Mouse (Mus musculus): Measurements from ENCODE around the gene Slc1a2.

Slc1a2 gene

GRCm38 (mm10) chr2:102658163-102658660, at the start of gene Slc1a2:
Gene Slc1a2 (plus strand): TSS chr2:102658659.
- DNase-seq (ENCODE audit: low spot score in 2 of 2): no peak

DNA sequence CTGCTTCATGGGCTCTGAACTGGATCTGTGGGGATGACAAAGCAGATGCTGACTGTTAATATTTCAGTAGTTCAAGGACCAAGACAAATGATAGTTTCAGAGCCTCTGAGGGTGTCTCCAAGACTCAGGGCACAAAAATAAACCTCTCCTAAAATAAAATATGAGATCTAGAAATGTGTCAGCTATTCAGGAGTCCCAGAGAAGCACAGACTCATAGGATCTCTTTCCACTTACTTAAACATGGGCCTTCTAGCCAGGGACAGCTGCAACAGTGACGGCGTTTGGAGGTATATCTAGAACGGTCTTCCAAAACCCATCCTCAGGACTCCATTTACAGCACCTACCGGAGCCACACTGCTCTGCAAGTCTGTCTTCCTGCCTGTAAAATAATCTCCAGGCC, 48.0 kb upstream of the Slc1a2 start:
- DNase-seq (ENCODE audit: low spot score in 2 of 2): no peak

DNA sequence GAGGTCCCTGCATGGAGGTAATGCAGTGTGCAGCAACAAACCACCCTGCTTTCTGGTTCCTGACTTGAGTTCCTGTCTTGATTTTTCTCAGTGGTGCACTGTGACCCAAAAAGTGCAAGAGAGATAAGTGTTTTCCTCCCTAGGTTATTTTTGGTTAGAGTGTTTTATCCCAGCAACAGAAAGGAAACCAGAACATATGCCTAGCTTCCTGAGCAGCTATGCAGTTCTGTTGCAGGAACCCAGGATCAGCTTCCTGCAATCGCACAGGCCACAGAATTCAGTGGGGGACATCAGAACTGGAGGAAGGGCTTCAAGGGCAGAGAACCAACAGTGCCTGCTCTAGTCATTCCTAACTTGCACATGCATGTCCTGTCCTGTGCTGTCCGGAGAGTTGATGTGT, 41.8 kb upstream of the Slc1a2 start:
- no peak for DNase-seq (ENCODE audit: low spot score in 2 of 2)

- DNase-seq (ENCODE audit: low spot score in 2 of 2): no peak
Observed at GRCm38 (mm10) chr2:102620744-102621429, 37.6 kb upstream of the Slc1a2 start.

- no peak for DNase-seq (ENCODE audit: low spot score in 2 of 2)
Observed at GRCm38 (mm10) chr2:102622176-102622575, 36.3 kb upstream of the Slc1a2 start.

DNA sequence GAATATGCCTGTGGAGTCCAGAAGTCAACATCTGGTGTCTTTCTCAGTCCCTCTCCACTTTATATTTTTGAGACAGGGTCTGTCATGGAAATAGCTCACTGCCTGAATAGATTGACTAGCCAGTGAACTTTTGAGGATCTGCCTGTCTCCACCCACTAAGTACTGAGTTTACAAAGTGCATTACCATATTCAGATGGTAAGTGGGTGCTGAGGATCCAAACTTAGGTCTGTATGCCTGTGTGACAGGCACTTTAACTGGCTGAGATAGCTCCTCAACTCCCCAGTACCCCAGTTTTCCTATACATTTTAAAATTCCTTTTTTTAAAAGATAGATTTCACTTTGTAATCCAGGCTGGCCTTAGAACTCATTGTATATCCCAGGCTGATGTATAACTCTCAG, 35.5 kb upstream of the Slc1a2 start:
- no peak for DNase-seq (ENCODE audit: low spot score in 2 of 2)

DNA sequence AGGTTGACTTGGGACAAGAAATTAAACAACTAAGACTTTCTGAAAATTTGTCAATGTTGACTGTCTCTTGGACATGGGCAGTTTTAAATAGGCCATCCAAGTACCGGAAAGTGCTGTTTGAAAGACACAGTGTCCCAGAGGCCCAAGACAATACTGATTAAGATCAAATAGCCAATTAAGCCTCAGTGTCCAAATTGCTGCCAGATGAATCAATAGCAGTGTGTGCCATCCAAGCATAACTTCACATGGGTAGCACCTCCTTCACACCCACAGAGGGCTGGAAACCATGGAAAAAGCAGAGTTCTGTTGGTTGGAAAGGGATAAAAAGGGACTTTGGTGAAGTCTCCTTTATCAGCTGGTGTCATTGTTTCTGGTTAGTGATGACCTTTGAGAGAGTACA, 33.9 kb upstream of the Slc1a2 start:
- no peak for DNase-seq (ENCODE audit: low spot score in 2 of 2)

GRCm38 (mm10) chr2:102632361-102632760, 26.1 kb upstream of the Slc1a2 start:
- no peak for DNase-seq (ENCODE audit: low spot score in 2 of 2)

DNA sequence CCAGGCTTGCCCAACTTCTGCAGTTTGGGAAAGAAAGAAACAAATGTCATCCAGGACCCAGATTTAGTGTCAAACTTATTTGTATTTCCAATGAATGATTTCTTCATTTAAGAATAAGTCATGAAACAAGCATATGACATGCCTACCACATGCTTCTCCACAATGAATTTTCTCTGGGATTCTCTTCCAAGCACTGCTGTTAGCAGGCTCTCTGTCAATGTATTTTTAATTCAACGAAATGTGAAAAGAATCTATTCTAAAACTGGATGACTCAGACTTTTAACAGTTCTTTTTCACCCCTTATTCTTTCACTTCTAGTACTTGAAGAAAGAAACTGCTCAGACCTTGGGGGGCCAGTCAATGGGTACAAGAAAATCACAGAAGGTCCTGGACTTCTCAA, 24.4 kb upstream of the Slc1a2 start:
- DNase-seq (ENCODE audit: low spot score in 2 of 2): no peak

- no peak for DNase-seq (ENCODE audit: low spot score in 2 of 2)
Observed at GRCm38 (mm10) chr2:102635523-102636060, 22.9 kb upstream of the Slc1a2 start.

DNA sequence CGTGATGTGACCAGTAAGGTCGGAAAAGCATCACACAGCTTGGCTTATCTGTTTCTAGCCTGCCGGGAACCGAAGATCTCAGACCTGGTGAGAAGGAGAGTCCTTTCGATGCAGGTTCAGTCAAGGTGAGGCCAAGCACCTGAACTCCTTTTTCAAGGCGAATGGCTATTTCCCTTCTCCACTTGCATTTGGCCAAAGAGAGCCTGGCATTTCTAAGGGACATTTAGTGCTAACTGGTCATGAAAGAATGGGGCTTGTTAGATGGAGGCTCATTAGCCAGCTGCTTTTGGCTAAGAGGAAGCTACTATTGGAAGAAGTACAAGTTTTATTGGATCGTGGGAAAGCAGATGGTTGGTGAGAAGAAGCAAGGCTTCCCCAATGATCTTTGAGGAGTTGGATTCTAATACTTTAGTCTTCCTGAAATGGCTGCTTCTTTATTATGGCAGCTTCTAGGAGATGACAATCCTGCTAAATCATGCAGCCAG, 22.3 kb upstream of the Slc1a2 start:
- DNase-seq (ENCODE audit: low spot score in 2 of 2): no peak

DNA sequence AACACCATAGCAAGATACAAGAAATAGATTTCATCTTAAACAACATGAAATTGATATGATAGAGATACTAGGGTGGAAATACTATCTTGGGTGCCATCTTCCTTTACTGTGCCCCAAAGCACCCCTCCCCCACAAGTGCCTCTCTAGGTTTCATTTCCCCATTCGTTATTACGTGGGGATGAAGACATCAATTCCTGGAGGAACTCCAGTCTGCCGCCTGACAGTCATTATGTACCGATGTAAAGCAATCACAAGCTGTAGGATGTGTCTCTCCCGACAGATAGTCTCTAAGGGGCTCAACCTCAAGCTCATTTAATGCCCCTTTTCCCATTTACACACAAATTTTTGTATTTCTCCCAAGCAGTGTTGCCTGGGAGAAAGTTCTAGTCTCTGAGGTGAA, 20.3 kb upstream of the Slc1a2 start:
- peak in 1 of 2 experiments; percentile 13 for DNase-seq (ENCODE audit: low spot score in 2 of 2)

DNA sequence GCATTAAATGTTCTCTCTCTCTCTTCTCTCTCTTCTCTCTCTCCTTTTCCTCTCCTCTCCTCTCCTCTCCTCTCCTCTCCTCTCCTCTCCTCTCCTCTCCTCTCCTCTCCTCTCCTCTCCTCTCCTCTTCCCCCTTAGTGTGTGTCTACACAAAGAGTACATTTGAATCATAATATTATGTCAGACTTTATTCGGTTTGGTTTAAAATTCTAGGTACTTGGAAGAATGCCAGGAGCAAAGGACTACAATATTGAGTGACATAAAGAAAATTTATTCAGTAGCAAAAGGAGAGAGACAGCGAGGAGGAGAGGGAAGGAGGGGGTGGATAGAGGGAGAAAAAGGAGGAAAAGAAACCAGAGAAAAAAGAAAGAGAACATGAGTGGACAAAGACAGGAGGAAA, 19.8 kb upstream of the Slc1a2 start:
- DNase-seq (ENCODE audit: low spot score in 2 of 2): no peak

- DNase-seq (ENCODE audit: low spot score in 2 of 2): no peak
Observed at GRCm38 (mm10) chr2:102648845-102649500, 9.5 kb upstream of the Slc1a2 start.

DNA sequence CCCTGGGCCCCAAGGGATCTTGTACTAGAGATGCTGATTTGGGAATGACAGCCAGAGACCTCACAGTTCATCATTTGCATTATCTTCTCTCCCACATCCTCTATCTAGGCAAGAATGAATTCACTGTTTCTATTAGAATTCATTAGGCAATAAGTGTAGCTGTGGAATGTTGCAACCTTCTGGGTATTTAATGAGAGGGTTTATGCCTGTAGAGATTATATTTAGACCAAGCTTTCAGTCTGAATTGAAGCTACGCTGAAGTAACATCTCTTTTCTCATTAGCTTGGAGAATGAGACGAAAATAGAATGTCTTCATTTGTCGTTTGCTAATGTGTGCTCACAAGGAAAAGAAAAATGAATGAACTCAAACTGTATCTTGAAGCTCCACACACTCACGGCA, 8.1 kb upstream of the Slc1a2 start:
- DNase-seq (ENCODE audit: low spot score in 2 of 2): no peak

GRCm38 (mm10) chr2:102655966-102656725, 2.3 kb upstream of the Slc1a2 start:
- DNase-seq (ENCODE audit: low spot score in 2 of 2): no peak

GRCm38 (mm10) chr2:102657726-102658125, 733 bp upstream of the Slc1a2 start:
- no peak for DNase-seq (ENCODE audit: low spot score in 2 of 2)

DNA sequence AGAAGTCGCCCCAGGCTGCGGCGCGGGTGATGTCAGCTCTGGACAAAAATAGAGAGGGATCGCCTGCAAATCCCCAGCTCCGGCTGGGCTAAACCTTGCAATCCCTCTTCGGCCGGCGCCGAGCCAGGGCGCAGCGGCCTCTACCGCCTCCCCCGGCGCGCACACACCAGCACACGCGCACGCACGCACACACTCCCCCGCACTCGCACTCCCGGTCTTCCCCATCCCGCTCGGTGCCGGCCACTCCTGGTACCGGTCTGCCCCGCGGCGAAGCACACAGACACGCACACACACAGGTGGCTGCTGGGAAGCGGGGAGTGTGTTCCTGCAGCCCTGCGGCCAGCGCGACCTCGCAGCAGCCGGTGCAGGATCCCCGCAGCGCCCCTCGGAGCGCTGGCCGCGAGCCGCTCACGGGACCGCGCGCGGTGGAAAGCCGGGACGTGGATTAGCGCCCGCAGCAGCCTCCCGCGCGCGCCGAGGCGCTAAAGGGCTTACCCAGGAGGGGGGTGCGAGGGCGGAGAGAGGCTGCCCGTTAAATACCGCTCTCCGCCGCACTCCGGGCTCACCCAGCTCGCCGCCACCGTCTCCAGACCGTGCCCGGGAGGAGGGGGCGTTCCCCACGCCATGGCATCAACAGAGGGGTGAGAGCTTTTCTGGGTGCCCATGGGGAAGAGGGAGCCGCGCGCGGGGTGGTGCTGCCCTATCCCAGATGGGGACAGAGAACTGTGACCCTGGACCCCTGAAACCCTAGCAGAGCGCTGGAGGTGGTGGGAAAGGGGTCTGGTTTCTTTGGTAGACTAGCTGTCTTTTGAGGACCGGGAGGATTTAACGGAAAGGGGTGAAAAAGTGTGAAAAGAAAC, 432 bp downstream of the Slc1a2 start:
- DNase-seq (ENCODE audit: low spot score in 2 of 2): no peak

DNA sequence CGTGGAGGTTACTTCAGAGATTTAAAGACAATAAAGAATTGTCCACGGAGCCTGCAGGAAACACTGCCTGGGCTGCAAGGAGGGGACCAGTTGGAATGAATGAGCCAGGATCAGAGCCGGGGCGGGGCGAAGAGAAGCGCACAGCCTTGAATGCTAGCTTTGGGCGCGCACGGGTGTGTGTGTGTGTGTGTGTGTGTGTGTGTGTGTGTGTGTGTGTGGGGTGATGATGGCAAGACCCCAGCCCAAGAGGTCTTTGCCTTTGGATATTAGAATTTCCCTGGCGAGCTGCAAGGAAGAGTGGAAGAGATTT, 1.0 kb downstream of the Slc1a2 start:
- DNase-seq (ENCODE audit: low spot score in 2 of 2): no peak

DNA sequence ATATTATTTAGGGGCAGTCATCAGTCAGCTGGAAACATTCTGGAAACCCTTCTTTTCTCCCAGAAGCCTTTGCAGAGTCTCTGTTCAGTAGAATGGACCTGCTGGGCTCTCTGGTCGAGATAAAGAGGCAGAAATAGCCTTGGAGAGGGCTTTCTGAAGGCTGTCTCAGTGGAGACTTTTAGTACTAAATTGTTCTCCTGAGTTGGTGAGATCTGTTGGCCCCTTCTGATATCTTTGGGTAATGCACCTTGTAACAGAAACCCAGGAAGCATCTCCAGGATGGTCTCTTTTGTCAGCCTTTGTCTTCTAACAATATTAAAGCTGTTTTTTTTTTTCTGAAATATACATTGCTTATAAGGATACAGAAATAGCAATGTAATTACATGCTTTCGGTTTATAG, 2.6 kb downstream of the Slc1a2 start:
- DNase-seq (ENCODE audit: low spot score in 2 of 2): no peak

DNA sequence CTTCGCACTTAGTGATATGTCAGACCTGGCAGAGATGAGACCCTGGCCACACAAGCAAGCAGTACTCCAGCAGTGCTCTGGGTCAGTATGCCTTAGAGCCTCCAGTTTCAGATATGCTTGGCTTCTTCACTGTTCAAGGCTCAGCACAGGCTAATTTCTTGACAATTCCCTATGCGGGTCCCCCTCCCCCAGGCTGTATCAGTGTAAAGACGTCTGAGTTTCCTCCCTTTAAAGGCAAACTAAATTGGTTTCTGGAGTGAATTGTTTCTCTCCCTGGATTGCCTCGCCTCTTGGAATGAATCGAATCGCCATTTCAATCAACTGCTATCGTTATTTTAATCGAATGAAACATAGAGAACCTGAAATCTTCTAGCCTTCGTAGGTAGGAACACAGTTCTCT, 4.5 kb downstream of the Slc1a2 start:
- DNase-seq (ENCODE audit: low spot score in 2 of 2): no peak

- DNase-seq (ENCODE audit: low spot score in 2 of 2): no peak
Observed at GRCm38 (mm10) chr2:102663339-102663738, 4.9 kb downstream of the Slc1a2 start.
